Mouse (Mus musculus) olfactory bulb, adult 2 months (tissue): ENCODE results near the gene Inf2. TPM values are rescaled to one million over a fixed set of nuclear protein-coding genes. Genes with fewer than 3 reads are reported as not detected.

Experiments
- H3K27ac ChIP-seq: fragments of 200-500 bp; 2 replicates; pipeline ENCODE4 v1.5.1; 2012; ENCODE audit warnings: low read depth, low read length; ENCODE audit not compliant: insufficient read depth
- H3K4me1 ChIP-seq: fragments of 200-500 bp; 2 replicates; pipeline ENCODE4 v1.6.1; 2012; ENCODE audit warnings: low read length; ENCODE audit not compliant: control insufficient read depth, insufficient read depth
- H3K4me3 ChIP-seq: fragments of 200-500 bp; 2 replicates; pipeline ENCODE4 v1.5.1; 2012; ENCODE audit warnings: mild to moderate bottlenecking, low read depth, low read length, moderate library complexity; ENCODE audit not compliant: insufficient read depth
- CTCF ChIP-seq: fragments of 200-500 bp; IDR thresholded peaks from 2 replicates; pipeline ENCODE4 v1.5.1; 2012; ENCODE audit warnings: low read depth, mild to moderate bottlenecking, low read length, moderate library complexity; ENCODE audit not compliant: insufficient read depth
- POLR2A ChIP-seq: fragments of 200-500 bp; IDR thresholded peaks from 2 replicates; pipeline ENCODE4 v1.6.1; 2012; ENCODE audit warnings: mild to moderate bottlenecking, low read depth, low read length, moderate library complexity; ENCODE audit not compliant: insufficient read depth
- WGBS: fragments of 180-500 bp; shearing (Covaris S2); methylation state at CpG from one replicate; pipeline ENCODE4 v1.1.7; 2018; 5-methylcytosine and 5-hydroxymethylcytosine counted together
- polyA plus RNA-seq: library from polyadenylated mRNA; stranded (reverse); fragments of >200 nt; gene quantifications from 2 replicates; pipeline ENCODE4 v1.2.4, GENCODE M21; 2012; ENCODE audit warnings: low replicate concordance; ENCODE audit not compliant: missing spikeins, insufficient read depth, insufficient read length

The Inf2 gene
- polyA plus RNA-seq, 1 experiment = not detected

DNA sequence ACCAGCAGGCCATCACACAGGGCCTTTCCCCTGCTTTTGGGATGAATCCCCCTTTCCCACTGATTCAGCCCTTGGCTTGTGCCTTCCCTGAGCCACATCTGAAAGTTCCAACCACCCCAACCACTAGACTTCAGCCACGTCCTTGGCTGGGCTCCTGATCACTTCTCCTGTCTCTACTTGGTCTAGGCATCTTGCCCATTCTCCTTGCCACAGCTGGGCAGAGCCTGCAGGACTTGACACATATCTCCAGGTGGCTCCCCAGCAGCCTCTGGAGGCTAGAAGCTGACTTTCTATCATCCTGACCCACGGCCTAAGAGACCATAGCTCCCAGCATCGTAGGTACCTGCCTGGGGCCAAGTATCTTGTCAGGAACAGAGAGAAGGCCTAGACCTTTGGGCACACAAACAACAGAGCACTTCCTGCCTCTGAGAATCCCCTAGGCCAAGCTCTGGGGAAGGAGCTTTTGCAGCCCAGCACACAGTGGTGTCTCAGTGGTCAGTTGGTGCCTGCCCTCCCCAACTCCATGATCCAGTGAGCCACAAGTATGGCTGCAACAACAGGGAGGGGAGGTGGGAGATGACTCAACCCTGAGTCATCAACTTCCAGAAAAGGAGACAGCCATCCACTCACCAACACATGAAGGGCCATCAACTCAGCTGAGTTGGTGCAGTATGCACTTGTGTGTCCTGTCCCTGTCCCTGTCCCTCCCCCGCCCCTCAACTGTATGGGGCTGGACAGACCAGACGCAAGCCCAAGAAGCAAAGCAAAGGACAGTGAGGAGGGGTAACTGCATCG lies 10.1 kb upstream of the Inf2 start:
- TF ChIP-seq POLR2A (no peak), CTCF (no peak)
- Histone ChIP-seq H3K27ac (peak overlapping the region; percentile 58), H3K4me1 (peaks cover 59% of the 10 kb centered on the region), H3K4me3 (no peak overlapping the region)
- WGBS = 70% methylated on average over 6 of the region's 6 CpGs

DNA sequence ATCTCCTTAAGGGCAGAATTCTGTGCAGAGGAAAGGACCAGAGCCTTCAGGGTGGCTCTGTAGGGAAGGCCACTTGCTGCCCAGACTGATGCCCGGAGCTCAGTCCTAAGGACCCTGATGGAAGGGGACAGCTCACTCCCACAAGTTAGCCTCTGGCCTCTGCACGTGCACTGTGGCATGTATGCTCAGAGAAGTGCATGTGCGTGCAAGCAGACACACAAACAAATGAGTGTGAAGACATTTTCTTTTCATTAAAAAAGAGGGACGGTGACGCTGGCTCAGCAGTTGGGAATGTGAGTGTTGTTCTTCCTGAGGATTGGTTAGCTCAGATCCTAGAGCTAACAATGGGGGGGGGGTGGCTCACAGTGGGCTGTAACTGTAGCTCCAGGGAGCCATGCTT lies 9.2 kb upstream of the Inf2 start:
- WGBS = 48% methylated on average over 5 of the region's 5 CpGs

DNA sequence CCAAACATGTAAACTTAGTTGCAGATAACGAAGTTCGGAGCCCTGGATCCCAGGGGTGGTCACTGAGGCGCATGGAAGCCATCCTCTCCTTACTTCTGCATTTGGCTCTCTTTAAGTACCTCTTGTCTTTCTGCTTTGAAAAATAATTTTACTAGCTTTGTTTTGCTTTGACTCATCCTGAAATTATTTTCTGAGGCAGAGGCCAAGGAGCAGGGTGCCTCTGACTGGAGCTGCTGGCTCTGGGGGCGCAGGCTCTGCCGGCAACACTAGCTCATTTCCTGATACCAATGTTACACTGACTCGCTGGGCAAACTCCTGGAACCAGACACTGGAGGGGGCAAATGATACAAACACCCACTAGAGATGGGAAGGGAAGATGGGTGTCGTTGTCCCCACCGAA lies 8.7 kb upstream of the Inf2 start:
- peaks cover 55% of the 10 kb centered on the region for H3K4me1 ChIP-seq

More for the DNA sequence above, 9.2 kb upstream of the Inf2 start:
- Histone ChIP-seq H3K4me1 (peaks cover 55% of the 10 kb centered on the region), H3K4me3 (no peak overlapping the region), H3K27ac (peak overlapping the region; percentile 58)
- no peak for TF ChIP-seq POLR2A
- TF ChIP-seq CTCF = no peak

DNA sequence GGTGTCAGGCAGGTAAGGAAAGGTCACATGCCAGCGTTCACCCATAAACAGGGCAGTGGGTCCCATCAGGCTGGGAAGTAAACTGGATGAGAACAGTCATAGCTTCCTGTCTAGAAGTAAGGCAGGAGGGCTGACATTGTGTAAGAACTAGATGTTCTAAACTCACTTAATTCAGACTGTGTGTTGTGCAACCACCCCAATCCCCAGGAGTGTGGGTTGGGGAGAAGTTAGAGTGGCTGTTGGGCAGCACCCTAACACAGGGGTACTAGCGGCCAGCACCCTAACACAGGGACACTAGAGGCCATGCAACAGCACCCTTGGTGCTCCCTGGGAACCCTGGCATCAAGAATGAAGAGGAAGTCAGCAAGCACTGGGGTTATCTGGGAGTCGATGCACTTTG lies 7.5 kb upstream of the Inf2 start:
- 92% methylated on average over 3 of the region's 3 CpGs for WGBS
- Histone ChIP-seq H3K4me3 (no peak overlapping the region), H3K4me1 (peaks cover 55% of the 10 kb centered on the region), H3K27ac (no peak overlapping the region)
- TF ChIP-seq CTCF (no peak), POLR2A (no peak)

More for the DNA sequence above, 8.7 kb upstream of the Inf2 start:
- Histone ChIP-seq H3K27ac (peak overlapping the region; percentile 0; the same call in 1 of the 2 replicates), H3K4me3 (no peak overlapping the region)
- 65% methylated on average over 8 of the region's 8 CpGs for WGBS
- TF ChIP-seq POLR2A = no peak
- TF ChIP-seq CTCF = no peak

DNA sequence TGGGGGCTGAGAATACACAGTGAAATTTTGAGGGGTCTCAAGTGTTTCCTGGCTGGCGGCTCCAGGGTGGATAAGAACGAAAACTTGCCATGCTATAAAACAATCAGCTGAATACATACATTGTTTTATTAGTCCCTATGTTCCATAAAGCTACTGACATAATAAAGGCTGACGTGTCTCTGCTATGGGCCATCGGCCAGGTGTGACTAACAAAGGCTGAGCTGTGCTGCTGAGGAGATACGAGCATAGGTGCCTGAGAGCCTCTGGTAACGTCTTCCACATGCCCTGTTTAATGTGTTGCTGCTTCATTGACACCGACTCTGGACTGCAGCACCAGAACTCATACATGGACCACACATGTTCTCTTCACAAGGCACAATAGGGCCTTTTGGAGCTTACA lies 3.6 kb upstream of the Inf2 start:
- H3K4me3 ChIP-seq = no peak overlapping the region
- TF ChIP-seq CTCF (no peak), POLR2A (no peak)
- H3K27ac ChIP-seq = no peak overlapping the region
- WGBS = 88% methylated on average over 7 of the region's 7 CpGs
- H3K4me1 ChIP-seq = peaks cover 47% of the 10 kb centered on the region

DNA sequence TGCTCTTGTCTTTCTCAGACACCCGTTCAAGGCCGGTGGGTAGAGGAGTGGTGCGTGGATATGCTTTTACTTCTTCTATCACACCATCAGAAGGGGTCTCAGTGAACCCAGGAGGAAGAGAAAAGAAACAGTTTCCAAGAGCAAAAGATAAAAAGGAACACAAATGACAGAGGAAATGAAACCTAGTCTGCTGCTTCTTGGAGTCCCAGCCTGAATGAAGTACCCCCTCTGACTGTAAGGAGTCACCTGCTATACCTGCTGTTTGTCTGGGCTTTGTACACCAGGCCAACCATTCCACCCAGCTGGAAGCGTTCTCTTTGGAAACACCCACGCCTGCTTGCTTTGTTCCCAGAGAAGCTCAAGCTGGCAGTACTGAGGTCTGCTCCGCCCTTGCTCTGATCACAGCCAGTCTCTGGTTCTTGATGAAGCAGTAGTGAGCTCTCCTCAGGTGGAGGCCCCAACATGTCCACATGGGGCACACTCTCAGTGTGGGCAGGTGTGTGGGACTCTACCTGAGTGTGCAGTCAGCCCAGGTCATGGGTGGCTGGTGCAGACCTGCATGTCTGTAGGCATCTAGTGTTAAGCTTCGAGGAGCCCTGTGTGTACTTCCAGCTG lies 2.6 kb upstream of the Inf2 start:
- no peak overlapping the region for H3K4me3 ChIP-seq
- WGBS = 59% methylated on average over 7 of the region's 7 CpGs
- peak overlapping the region; percentile 68 for H3K27ac ChIP-seq
- TF ChIP-seq POLR2A = no peak
- no peak for TF ChIP-seq CTCF
- H3K4me1 ChIP-seq = peaks cover 41% of the 10 kb centered on the region

DNA sequence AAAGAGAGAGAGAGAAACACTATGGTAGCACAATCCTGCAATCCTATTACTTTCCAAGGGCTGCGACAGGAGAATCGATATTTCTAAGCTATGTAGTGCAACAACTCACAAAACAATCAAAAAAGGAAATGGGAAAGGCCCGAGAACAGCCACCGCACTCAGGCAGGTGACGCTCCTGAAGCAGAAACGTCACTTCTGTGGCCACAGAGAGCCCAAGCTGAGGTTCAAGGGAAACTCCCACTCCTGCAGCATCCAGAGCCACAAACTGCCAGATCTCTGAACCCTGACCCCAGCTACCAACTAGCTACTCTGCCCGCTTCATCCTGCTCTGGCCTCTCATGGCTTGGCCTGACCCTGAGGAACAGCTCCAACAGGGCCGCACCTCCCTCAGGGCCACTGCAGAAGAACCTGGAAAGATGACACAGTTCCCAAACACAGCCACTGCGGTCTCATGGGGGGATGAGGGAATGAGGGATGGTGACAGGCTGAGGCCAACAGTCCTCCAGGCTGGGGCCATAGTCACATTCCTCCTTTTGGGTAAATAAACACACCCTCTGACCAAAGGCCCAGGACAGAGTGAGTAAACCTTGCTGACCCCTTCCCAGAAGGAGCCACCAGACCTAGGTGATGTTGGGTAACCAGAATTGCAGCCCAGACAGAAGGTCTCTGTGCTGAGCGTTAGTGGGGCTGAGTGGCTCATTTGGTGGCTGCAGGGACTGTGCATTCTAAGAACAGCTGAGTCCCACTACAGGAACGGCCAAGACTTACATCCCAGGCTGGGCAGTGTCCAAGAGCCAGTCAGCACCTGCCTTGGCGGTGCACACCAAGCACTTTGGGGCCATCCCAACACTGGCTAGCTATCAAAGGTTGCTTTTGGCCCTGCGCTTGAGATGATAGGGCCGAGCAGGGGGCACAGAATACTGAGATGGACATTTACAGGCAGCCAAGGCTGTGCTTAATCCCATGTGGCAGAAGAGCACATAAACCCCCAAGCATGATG lies 1.2 kb upstream of the Inf2 start:
- Histone ChIP-seq H3K27ac (peak overlapping the region; percentile 68; the same call in 1 of the 2 replicates), H3K4me3 (no peak overlapping the region), H3K4me1 (peaks cover 50% of the 10 kb centered on the region)
- 81% methylated on average over 14 of the region's 14 CpGs for WGBS
- TF ChIP-seq CTCF = no peak
- no peak for TF ChIP-seq POLR2A

DNA sequence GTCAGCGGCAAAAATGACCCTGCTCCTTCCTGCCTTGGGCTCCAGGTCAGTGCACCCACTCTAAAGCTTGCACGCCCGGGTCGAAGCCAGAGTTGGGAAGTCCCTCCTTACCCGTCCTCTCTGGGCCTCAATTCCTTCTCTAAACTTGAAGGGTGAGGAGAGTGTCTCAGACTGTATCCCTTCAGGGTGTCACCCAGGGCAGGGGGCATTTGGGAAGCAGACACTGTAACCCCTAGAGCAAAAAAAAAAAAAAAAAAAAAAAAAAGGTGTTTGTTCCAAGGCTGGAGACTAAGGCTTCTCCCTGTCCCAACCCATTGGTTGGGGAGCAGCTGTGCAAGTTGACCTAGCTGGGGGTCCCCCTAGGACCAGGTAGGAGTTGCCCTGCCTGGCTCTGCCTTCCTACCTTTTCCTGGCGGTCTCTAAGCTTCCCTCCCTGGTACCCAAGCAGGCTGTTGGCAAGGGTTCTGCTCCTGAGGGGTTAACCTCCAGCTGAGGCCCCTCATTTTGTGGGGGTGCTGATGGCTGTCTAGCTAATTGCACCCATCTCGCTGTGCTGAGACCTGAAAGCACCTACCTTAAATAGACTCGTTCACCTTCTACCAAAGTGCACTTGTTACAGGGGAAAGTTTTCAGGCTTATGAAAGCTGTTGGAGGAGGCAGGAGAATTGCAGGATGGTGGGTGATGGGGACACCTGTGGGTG lies 1.1 kb downstream of the Inf2 start:
- TF ChIP-seq CTCF (no peak), POLR2A (no peak)
- Histone ChIP-seq H3K27ac (peak overlapping the region; percentile 5), H3K4me3 (peak overlapping the region; percentile 58), H3K4me1 (peaks cover 73% of the 10 kb centered on the region)
- WGBS = 52% methylated on average over 8 of the region's 8 CpGs
